Mouse (Mus musculus): ENCODE measurements around the gene Anapc15-ps.

Gene Anapc15-ps

DNA sequence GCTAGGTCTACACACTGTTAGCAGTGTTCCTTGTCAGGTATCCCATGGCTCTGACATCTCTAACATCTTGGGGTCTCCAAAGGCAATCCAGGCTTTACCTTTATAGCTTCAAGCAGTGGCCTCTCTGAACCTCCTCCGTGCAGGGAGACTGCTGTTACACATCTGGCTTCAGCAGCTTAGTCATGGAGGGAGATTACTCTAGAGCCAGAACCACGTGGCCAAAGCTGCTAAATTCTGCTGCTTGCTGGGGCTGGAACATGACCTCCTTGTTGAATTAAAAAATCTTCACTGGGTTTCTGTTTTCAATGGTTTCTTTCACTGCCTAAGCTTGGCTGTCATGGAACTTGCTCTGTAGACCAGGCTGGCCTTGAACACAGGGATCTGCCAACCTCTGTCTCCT, 44.9 kb downstream of the Anapc15-ps start:
- no peak for DNase-seq

DNA sequence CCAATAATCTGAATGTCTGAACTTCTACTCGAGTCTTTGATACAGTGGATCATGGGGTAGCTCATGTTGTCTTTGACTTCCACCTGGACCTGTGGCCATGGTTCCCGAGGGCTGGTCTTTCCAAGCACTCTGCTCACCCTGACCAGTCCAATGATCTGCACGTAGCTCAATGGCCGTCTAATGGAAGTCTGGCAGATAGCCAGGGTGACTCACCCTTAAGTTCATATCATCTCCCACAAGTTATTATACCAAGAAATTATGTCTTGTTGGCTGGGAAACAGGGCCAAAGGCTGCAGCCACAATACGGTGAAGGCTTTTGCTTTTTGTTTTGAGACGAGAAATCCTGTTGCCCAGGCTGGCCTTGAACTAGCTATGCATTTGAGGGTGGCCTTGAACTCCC, 45.9 kb downstream of the Anapc15-ps start:
- DNase-seq = no peak

DNA sequence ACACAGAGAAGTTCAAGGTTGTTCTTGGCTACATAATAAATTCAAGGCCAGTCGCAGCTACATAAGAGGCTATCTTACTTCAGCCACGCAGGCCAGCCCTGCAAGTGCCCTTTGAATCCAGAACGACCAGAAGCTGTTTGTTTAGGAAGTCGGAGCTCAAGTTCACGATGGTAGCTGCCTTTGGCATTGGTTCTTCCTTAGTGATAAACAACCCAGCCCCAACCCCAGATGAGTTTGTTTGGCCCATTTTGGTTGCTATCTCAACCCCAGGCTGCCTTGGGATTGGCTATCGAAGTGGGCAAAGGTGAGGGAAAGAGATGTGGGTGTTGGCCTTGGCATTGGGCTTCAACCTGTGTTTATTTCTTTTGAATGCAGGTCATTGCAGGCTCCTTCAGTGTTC, 48.0 kb downstream of the Anapc15-ps start:
- no peak for DNase-seq

DNA sequence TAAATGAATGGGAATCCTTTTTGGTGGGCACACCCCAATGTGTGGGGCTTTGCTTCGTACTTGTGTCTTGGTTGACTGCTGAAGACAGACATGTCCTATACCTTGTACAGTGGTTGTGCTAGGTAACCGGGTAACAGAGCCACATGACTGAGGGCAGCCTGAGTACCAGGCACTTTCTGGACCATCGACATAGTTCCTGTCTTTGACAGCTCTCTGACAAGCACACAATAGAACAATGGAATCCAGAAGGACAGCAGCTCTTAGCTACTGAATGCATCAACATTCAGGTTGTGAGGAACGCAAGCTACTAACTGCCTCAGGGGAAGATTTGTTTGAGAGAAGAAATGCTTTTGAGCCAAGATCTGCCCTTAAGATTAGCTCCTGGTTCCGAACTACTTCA, 49.2 kb downstream of the Anapc15-ps start:
- DNase-seq = no peak

DNA sequence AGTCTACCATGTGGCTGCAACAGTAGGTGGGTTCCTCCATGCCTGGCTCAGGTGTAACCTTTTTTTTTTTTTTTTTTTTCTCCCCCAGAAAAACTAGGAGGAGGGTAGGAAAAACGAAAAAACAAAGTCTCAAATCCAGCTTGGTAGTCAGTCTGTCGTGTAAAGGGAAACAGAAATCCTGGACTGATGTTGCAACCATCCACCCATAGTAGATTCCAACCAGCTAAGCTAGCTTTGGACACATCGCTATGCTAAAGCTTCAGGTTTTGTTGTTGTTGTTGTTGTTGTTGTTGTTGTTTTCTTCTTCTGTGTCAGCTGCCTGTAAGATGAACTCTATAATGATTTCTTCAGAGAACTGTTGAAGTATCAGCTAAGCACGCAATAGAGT, 49.7 kb downstream of the Anapc15-ps start:
- no peak for DNase-seq

Measured in thymus, adult 18-20 months (tissue).